Mouse (Mus musculus) left cerebral cortex, adult 8-10 months (tissue): ENCODE measurements at regions not wholly inside any gene's neighbourhood (a gene's known extent, or its start where the extent isn't known, plus 50 kb on each side); places are given as distances from the start of the nearest gene placed in this dataset.

ENCODE experiments used
- DNase-seq, 2 experiments: peaks; one replicate each; pipeline ENCODE4 v3.0.0; 2022; ENCODE audit warnings: low spot score in 2 of 2
- microRNA-seq, 2 experiments: library from miRNA; unstranded; fragments of <30 nt; microRNA quantifications; one replicate each; pipeline ENCODE4 v1.2.0; 2022

DNA sequence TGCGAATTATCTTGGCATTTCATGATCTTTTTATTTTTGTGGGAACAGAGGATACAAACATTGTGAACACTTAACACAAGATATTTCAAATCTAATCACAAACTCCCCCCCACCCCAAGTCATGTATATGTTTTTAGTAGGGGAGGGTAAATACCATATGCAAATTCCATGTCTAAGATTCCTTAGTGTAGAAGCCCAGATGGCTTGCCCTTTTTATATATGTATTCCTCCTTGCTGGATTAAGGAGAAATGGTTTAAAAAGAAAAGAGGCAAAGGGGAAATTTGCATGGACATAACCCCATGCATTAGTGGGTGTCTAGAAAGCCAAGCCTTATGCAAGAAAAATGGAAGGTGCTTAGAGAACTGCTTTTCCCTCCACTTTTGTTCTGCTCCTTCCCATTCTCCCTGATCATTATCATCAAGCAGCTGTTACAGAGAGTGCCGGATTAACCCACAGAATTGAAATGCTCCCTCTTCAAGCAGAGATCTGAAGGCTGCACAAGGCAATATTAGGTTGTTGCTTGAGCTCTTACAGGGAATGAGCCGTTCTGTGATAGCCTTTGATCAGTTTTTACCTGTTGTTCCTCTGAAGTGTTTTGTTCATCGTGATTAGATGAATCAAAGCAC is 979.5 kb downstream of the Stpg2 start:
- no peak for DNase-seq

DNA sequence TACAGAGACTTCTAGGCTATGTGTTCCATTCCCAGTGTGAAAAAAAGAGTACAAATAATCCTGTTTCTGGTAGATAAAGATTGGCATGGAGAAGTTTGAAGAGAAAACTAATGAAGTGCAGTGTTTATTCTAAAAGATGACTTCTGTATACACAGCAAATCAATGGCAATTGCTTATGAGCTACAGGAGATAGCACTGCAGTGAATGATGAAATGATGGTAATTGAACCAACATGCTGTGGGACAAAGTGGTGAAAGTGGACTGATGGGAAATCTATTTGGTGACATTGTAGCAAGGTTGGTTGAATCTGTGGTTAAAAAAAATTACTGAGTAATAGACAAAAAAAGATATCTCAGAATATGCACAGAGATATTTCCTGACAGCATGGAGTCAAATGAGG is 1000.4 kb downstream of the Stpg2 start:
- no peak for DNase-seq

DNA sequence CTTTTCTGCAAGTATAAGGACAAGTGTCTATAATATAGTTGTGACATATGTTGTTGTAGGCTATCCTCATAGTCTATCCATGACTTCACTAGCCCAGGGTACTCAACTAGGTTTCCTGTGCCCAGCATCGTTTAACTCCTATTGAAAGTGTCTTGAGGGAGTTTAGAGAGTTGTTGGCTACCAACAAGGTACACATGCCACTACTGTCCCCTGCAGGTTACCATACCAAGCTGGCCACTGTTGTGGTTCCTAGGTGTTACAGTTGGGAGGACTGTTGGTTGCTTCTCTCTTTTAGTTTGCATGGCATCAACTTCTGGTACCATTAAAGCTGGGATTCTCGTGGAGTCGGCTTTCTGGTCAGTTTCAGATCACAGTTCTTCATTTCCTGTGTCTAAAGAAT is 990.7 kb downstream of the Pdha2 start:
- DNase-seq, result no peak

DNA sequence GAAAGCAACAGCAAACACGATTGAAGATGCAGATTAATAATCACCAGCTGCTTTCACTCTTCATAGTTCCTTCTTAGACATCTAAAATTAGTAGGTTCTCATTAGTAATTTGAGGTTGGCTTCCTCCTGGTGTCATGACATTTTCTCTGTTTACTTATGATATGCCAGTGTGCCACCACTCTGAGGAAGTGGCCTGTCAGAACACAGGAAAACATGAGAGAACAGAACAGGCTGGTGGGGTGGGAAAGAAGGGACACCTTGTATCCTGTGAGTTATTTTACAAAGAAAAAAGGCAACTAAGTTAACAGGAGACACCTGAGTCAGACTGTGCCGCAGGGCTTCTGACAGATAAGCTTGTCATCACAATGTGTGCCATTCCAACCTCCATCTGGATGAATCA is 981.4 kb downstream of the Pdha2 start:
- no peak for DNase-seq

DNA sequence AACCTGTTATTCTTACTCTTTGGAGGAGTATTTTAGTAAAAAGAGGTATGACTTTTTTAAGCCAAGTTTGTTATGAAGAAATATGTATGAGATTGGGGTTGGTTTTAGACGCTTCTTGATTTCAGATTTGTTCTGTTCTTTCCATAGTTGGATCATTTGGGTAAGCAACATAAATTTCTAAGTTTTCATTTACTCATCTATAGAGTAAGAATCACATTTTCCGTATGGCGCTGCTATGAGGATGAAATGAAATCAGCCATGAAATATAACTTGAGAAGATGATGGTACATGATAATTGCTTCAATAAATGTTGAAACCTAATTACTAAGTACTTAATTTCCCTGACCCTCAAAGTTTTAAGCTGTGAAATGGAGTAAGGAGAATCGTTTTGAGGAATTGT is 979.0 kb downstream of the Pdha2 start:
- DNase-seq, result no peak

DNA sequence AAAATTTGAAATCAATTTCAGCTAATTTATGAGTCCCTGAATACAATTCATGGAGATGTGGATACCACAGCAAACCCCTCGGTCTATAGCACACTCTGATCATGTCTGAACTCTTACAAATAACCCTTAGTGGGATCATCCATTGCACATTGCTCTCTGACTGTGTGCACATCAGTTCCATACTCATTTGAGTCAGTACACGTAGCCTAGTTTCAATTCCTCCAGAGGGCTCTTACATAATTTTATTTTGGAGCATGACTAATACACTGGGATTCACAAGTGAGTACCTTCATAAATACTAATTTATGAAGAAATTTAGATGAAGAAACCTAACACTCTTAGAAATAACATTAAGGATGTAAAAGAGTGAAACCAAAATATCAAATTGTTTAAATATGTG is 978.3 kb downstream of the Pdha2 start:
- no peak for DNase-seq

DNA sequence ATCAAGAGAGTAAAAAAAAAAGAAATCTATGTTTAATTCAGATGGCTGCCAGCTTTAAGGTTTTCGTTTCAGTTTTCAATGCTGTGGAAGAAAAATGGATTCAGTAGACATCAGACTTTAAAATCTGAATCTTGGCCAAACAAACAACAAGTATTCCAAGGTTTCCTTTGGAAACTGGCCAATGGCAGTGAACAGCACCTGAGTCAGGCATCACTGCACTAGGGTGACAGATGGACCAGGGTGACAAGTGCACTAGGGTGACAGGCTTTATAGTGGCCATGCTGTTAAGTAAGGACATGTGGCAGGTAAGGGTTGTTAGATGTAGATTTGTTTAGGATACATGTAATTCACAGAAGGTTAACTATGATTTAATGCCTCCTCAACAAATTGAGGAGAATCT is 972.9 kb downstream of the Pdha2 start:
- DNase-seq, result no peak

Small RNAs in the stretch of these regions (microRNA-seq; reads per million reads assigned to microRNA genes)
- gene Mir7j, result 38.4 to 40.0 reads per million in 2 experiments
